Mouse (Mus musculus) kidney, postnatal 0 days (tissue): Measurements from ENCODE around the gene Spsb4. TPM values are rescaled to one million over a fixed set of nuclear protein-coding genes. Genes with fewer than 3 reads are reported as not detected.

ENCODE experiments used
- ATAC-seq: fragments of 200-750 bp; cut with Nextera tagmentation; replicated peaks from 2 replicates; pipeline ENCODE4 v1.8.0; 2017; ENCODE audit warnings: low read depth, moderate number of reproducible peaks, moderate TSS enrichment, moderate library complexity; ENCODE audit not compliant: low FRiP score
- DNase-seq: peaks from one replicate; pipeline ENCODE4 v3.0.0-alpha.2; 2016; ENCODE audit warnings: low spot score
- H3K27ac ChIP-seq: fragments of 300-500 bp; sonication (generic); 2 replicates; pipeline ENCODE4 v1.5.1; 2014; ENCODE audit warnings: mild to moderate bottlenecking
- H3K27me3 ChIP-seq: fragments of 300-500 bp; sonication (generic); 2 replicates; pipeline ENCODE4 v1.6.1; 2014; ENCODE audit warnings: low read length, mixed read lengths; ENCODE audit not compliant: insufficient read depth
- H3K36me3 ChIP-seq: fragments of 300-500 bp; sonication (generic); 2 replicates; pipeline ENCODE4 v1.6.1; 2014; ENCODE audit warnings: low read length, mixed read lengths; ENCODE audit not compliant: insufficient read depth
- H3K4me1 ChIP-seq: fragments of 300-500 bp; sonication (generic); replicated peaks from 2 replicates; pipeline ENCODE4 v1.6.1; 2014; ENCODE audit warnings: antibody characterized with exemption, low read length, mixed read lengths; ENCODE audit not compliant: insufficient read depth
- H3K4me2 ChIP-seq: fragments of 300-500 bp; sonication (generic); 2 replicates; pipeline ENCODE4 v1.6.1; 2014; ENCODE audit warnings: mild to moderate bottlenecking, low read length, moderate library complexity, mixed read lengths
- H3K4me3 ChIP-seq: fragments of 300-500 bp; sonication (generic); replicated peaks from 2 replicates; pipeline ENCODE4 v1.5.1; 2014; ENCODE audit warnings: low read depth, low read length
- H3K9ac ChIP-seq: fragments of 300-500 bp; sonication (generic); 2 replicates; pipeline ENCODE4 v1.6.1; 2014; ENCODE audit warnings: low read depth, low read length
- H3K9me3 ChIP-seq: fragments of 300-500 bp; sonication (generic); replicated peaks from 2 replicates; pipeline ENCODE4 v1.6.1; 2016; ENCODE audit warnings: low read length, inconsistent platforms, mixed read lengths
- CTCF ChIP-seq: IDR thresholded peaks from 2 replicates; pipeline ENCODE4 v1.5.1; 2016; ENCODE audit warnings: antibody characterized with exemption, low read depth, mild to moderate bottlenecking, moderate library complexity
- WGBS: fragments of 180-500 bp; shearing (Covaris S2); extraction: QIAGEN DNeasy Blood & Tissue Kit; methylation state at CpG from one replicate; pipeline ENCODE4 v1.1.7; 2014; 5-methylcytosine and 5-hydroxymethylcytosine counted together
- polyA plus RNA-seq: library from polyadenylated mRNA; unstranded; fragments of >200 nt; fragmentation: Nextera tagmentation; extraction: Ambion mirVana; gene quantifications from 2 replicates; pipeline ENCODE4 v1.2.1, GENCODE M21; 2015

The Spsb4 gene
- polyA plus RNA-seq: 55.3 and 61.7 TPM in 2 replicates

DNA sequence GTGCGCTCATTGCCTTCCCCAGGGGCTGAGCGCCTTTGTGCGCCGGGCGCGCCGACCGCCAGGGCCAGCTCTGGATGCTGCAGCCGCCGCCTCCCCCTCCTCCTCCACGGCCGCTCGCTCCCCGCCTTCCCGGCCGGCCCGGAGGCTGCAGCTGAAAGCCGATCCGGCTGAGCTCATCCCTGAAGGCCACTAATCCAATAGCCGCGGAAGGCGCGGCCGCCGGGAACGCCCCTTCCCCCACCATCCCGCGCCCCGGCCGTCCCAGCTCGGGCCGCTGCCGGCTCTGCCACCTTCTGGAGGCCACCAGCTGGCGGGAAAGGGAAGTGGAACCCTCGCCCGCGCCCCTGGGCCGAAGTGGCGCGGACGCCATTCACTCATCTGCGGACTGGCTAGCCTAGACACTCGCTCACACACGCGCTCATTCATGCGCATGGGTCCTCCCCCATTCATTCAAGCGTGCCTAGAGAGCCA lies at the start of gene Spsb4:
Gene Spsb4, minus strand, starts transcription at position 167 of the 471 bp plus-strand sequence.
- Histone ChIP-seq H3K27me3 (no peaks in the 10 kb centered on the region), H3K27ac (peak within 1 kb of the TSS; percentile 94), H3K4me3 (peak within 1 kb of the TSS; percentile 69), H3K9me3 (no peaks in the 10 kb centered on the region), H3K4me1 (0 out of 2 replicates have a peak, but pooled peaks cover 16% of the 10 kb centered on the region), H3K4me2 (peak within 1 kb of the TSS; percentile 95), H3K9ac (peak within 1 kb of the TSS; percentile 86), H3K36me3 (no peaks in the 10 kb centered on the region)
- WGBS: under 1% methylated on average over 46 of the region's 47 CpGs
- ATAC-seq (peak; percentile 89), DNase-seq (peak; percentile 94)
- peak; percentile 73 for TF ChIP-seq CTCF

DNA sequence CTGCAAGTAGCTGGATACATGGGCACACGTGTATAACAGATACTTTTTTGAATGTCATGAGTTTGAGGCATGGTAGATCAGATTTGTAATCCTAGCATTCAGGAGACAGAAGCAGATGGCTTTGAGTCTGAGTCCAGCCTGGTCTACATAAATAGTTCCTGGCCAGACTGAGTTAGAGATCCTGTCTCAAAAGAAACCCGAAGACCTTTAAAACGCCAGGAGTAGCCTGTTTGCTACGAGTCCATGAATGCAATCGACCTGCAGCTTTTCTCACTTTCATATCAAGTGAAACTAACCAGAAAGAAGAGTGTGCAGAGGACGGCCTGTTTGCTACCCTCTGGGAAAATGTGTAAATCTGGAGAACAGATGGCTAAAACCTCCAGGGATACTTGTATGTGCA lies 49.1 kb upstream of the Spsb4 start:
- H3K4me1 ChIP-seq: no peaks in the 10 kb centered on the region
- no peaks in the 10 kb centered on the region for H3K27me3 ChIP-seq
- no peak overlapping the region for H3K27ac ChIP-seq
- ATAC-seq (no peak), DNase-seq (no peak)
- no peak for TF ChIP-seq CTCF
- H3K36me3 ChIP-seq: no peaks in the 10 kb centered on the region
- H3K9me3 ChIP-seq: no peaks in the 10 kb centered on the region
- H3K9ac ChIP-seq: no peak overlapping the region
- no peak overlapping the region for H3K4me3 ChIP-seq
- 89% methylated on average over 6 of the region's 6 CpGs for WGBS
- no peak overlapping the region for H3K4me2 ChIP-seq

DNA sequence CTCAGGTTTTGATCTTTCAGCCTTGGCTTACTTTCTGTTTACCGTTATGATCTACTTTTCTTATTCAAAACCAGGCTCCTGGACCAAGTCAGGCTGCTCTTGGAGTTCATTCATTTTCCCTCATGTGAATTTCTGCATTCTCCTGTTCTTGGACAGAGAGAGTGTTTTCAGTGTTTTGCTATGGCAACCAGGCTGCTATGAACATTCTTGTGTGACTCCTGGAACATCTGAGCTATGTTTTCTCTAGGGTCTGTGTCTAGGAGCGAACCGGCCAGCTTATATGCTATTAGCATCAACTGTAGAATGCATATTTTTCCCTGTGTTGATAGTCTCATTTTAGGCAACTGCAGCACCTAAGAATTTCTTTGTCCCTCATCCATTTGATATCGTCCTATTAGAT lies 47.2 kb upstream of the Spsb4 start:
- 70% methylated on average over 4 of the region's 4 CpGs for WGBS
- no peak overlapping the region for H3K4me3 ChIP-seq
- no peak overlapping the region for H3K4me2 ChIP-seq
- H3K9ac ChIP-seq: no peak overlapping the region
- H3K27me3 ChIP-seq: no peaks in the 10 kb centered on the region
- H3K4me1 ChIP-seq: no peaks in the 10 kb centered on the region
- no peak overlapping the region for H3K27ac ChIP-seq
- DNase-seq (peak; percentile 31), ATAC-seq (no peak)
- H3K36me3 ChIP-seq: no peaks in the 10 kb centered on the region
- H3K9me3 ChIP-seq: no peaks in the 10 kb centered on the region
- no peak for TF ChIP-seq CTCF

DNA sequence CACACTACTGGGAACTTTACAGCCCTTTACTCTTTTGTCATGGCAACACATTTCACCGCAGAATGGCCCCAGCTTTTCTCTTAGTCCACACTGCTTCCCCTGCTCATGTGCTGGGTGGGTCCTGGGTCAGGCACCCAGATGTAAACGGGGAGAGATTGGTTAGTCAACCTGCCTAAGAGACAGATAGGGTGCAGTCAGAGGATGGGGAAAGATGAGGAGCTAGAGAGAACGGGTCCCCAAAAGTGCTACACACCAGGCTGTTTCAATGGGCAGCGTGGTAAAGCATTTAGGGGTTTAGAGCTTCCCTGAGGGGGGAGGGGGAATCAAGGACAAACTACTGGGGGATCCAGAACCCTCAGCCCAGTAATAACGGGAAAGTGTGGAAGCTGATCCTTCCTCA lies 46.6 kb upstream of the Spsb4 start:
- Histone ChIP-seq H3K27ac (no peak overlapping the region), H3K9ac (no peak overlapping the region), H3K9me3 (no peaks in the 10 kb centered on the region), H3K27me3 (no peaks in the 10 kb centered on the region), H3K4me3 (no peak overlapping the region), H3K36me3 (no peaks in the 10 kb centered on the region), H3K4me1 (no peaks in the 10 kb centered on the region), H3K4me2 (no peak overlapping the region)
- no peak for TF ChIP-seq CTCF
- DNase-seq: no peak
- no peak for ATAC-seq
- WGBS: 39% methylated on average over 5 of the region's 5 CpGs

DNA sequence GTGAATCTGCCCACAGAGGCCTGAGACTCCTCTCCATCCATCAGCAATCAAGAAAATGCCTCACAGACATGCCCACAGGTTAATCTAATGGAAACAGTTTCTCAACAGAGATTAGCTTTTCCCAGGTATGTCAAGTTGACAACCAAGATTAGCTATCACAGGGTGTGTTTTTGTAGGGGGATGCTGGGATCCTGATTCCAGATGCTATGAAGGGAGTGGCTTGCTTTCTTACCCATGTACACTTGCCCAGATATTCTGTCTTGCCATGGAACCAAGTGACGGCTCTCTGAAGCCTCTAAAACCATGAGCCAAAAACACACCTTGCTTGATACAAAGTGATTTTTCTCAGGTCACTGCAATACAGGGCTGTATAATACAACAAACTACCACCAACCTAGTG lies 45.5 kb upstream of the Spsb4 start:
- no peak overlapping the region for H3K27ac ChIP-seq
- 93% methylated on average over 1 of the region's 1 CpGs for WGBS
- no peak overlapping the region for H3K4me2 ChIP-seq
- no peak overlapping the region for H3K9ac ChIP-seq
- H3K4me1 ChIP-seq: no peaks in the 10 kb centered on the region
- no peaks in the 10 kb centered on the region for H3K9me3 ChIP-seq
- no peak for ATAC-seq
- H3K36me3 ChIP-seq: no peaks in the 10 kb centered on the region
- no peak overlapping the region for H3K4me3 ChIP-seq
- TF ChIP-seq CTCF: no peak
- H3K27me3 ChIP-seq: no peaks in the 10 kb centered on the region
- no peak for DNase-seq

DNA sequence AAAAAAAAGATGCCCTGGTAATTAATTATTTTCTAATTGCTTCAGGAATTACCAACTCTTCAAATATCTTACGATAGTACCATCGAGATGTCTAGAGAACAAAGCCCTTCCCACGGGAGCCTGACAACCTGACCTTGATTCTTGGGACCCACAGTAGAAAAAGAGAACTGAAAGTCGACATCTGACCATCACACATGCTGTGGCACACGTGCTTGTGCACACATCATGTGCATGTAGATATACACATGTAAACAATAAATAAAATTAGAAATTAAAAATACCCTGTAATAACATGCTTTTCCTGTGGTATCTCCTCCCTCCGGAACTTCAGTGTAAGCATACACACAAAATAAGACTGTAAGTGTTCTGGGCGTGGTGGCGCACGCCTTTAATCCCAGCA lies 43.1 kb upstream of the Spsb4 start:
- 94% methylated on average over 9 of the region's 9 CpGs for WGBS
- ATAC-seq (no peak), DNase-seq (no peak)
- Histone ChIP-seq H3K9me3 (no peaks in the 10 kb centered on the region), H3K36me3 (no peaks in the 10 kb centered on the region), H3K4me3 (no peak overlapping the region), H3K27ac (no peak overlapping the region), H3K9ac (no peak overlapping the region), H3K4me1 (no peaks in the 10 kb centered on the region), H3K27me3 (no peaks in the 10 kb centered on the region), H3K4me2 (no peak overlapping the region)
- TF ChIP-seq CTCF: no peak
